Mouse (Mus musculus): ENCODE data around the gene Tmem209.

GRCm38 (mm10) chr6:30477210-30477714 lies 32.3 kb downstream of the Tmem209 start:
- TF ChIP-seq CTCF (IDR thresholded peaks at IDR 0.05; ENCODE audit: borderline replicate concordance, insufficient read depth, low read length): no peak
- no peak for TF ChIP-seq POLR2A (IDR thresholded peaks at IDR 0.05; ENCODE audit: low read depth, low read length)

Data from embryonic fibroblast, embryonic 13.5 days (primary cell).